Mouse (Mus musculus) liver, embryonic 14.5 days (tissue): ENCODE data around the gene Fbxo31. TPM values are rescaled to one million over a fixed set of nuclear protein-coding genes. Genes with fewer than 3 reads are reported as not detected.

Experiments
- ATAC-seq: fragments of 200-750 bp; cut with Nextera tagmentation; 2 replicates; pipeline ENCODE4 v1.8.0; 2017; ENCODE audit warnings: moderate number of reproducible peaks, mild to moderate bottlenecking, moderate library complexity; ENCODE audit not compliant: insufficient read depth
- DNase-seq, 3 experiments: peaks; one replicate each; pipeline ENCODE4 v3.0.0-alpha.2; 2012 to 2013; ENCODE audit warnings: low read depth in 3 of 3, low spot score in 3 of 3
- H3K27ac ChIP-seq: fragments of 300-500 bp; sonication (generic); 2 replicates; pipeline ENCODE4 v1.5.1; 2014; ENCODE audit warnings: moderate library complexity, mild to moderate bottlenecking, control low read depth, inconsistent platforms
- H3K27me3 ChIP-seq: fragments of 300-500 bp; sonication (generic); 2 replicates; pipeline ENCODE4 v1.6.1; 2014; ENCODE audit warnings: mild to moderate bottlenecking, low read length, moderate library complexity; ENCODE audit not compliant: control insufficient read depth, insufficient read depth
- H3K36me3 ChIP-seq: fragments of 300-500 bp; sonication (generic); replicated peaks from 2 replicates; pipeline ENCODE4 v1.6.1; 2014; ENCODE audit warnings: low read depth; ENCODE audit not compliant: control insufficient read depth, insufficient read depth
- H3K4me1 ChIP-seq, 2 experiments: fragments of 200-500 bp in 1 of 2; fragments of 300-500 bp in 1 of 2; sonication (generic) in 1 of 2; replicated peaks; 2 replicates each; pipeline ENCODE4 v1.6.1; 2012 to 2014; ENCODE audit warnings: antibody characterized with exemption in 1 of 2, inconsistent platforms in 1 of 2, low read length in 1 of 2; ENCODE audit not compliant: control insufficient read depth in 2 of 2, insufficient read depth in 2 of 2
- H3K4me2 ChIP-seq: fragments of 300-500 bp; sonication (generic); 2 replicates; pipeline ENCODE4 v1.6.1; 2014; ENCODE audit warnings: low read depth, mild to moderate bottlenecking, control low read depth, moderate library complexity
- H3K4me3 ChIP-seq, 2 experiments: fragments of 200-500 bp in 1 of 2; fragments of 300-500 bp in 1 of 2; sonication (generic) in 1 of 2; 2 replicates each; pipeline ENCODE4 v1.5.1; 2012 to 2014; ENCODE audit warnings: low read depth in 2 of 2, low read length in 2 of 2, mild to moderate bottlenecking in 2 of 2, control low read depth in 1 of 2, inconsistent platforms in 1 of 2, moderate library complexity in 1 of 2; ENCODE audit not compliant: insufficient read depth in 1 of 2
- H3K9ac ChIP-seq: fragments of 300-500 bp; sonication (generic); replicated peaks from 2 replicates; pipeline ENCODE4 v1.6.1; 2014; ENCODE audit warnings: mild to moderate bottlenecking, control low read depth, moderate library complexity
- H3K9me3 ChIP-seq: fragments of 300-500 bp; sonication (generic); 2 replicates; pipeline ENCODE4 v1.6.1; 2016; ENCODE audit warnings: low read length, mixed read lengths; ENCODE audit not compliant: control insufficient read depth
- CTCF ChIP-seq: IDR thresholded peaks from 2 replicates; pipeline ENCODE4 v1.5.1; 2016; ENCODE audit warnings: antibody characterized with exemption, low read depth, control low read depth
- EP300 ChIP-seq: IDR thresholded peaks from 2 replicates; pipeline ENCODE4 v1.6.1; 2016; ENCODE audit warnings: antibody characterized with exemption, low read depth
- WGBS: fragments of 180-500 bp; shearing (Covaris S2); extraction: QIAGEN DNeasy Blood & Tissue Kit; methylation state at CpG from one replicate; pipeline ENCODE4 v1.1.7; 2014; ENCODE audit not compliant: insufficient replicate concordance; 5-methylcytosine and 5-hydroxymethylcytosine counted together
- polyA plus RNA-seq, 2 experiments: library from polyadenylated mRNA; depleted of rRNA in 1 of 2; stranded (reverse) in 1 of 2; unstranded in 1 of 2; fragments of >200 nt; fragmentation: Nextera tagmentation in 1 of 2; extraction: Ambion mirVana in 1 of 2; gene quantifications; 2 replicates each; pipeline versions ENCODE4 v1.2.1 to v1.2.3; 2012 to 2014

Fbxo31 gene
- polyA plus RNA-seq, 2 experiments = 5.8 to 6.6 TPM

DNA sequence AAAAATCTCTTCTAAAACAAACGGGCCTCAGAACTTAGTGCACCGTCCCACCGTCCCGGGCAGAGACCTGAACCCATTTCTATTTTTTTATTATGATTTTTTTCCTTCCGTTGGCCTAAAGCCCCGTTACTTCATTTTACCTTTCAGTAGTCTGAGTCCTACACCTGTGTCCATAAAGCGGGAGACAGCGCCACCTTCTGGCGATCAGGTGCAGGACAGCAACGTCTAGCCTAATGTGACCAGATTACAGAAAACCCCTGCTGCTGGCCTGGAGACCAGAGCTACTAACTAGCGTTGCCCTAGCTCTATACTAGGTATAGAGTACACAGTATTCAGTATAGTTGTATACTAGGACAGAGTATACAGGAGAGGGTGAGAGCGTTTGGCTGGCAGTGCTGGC, 65.2 kb downstream of the Fbxo31 start:
- Histone ChIP-seq H3K4me1 (no peaks in the 10 kb centered on the region), H3K27me3 (no peaks in the 10 kb centered on the region), H3K27ac (no peak overlapping the region), H3K9ac (no peak overlapping the region), H3K4me3 (no peak overlapping the region), H3K4me2 (no peak overlapping the region), H3K9me3 (no peaks in the 10 kb centered on the region), H3K36me3 (no peaks in the 10 kb centered on the region)
- ATAC-seq (no peak), DNase-seq (peak; percentile 11 to 32 (median 17))
- WGBS = 6% methylated on average over 12 of the region's 12 CpGs
- TF ChIP-seq EP300 (no peak), CTCF (peak; percentile 85)

DNA sequence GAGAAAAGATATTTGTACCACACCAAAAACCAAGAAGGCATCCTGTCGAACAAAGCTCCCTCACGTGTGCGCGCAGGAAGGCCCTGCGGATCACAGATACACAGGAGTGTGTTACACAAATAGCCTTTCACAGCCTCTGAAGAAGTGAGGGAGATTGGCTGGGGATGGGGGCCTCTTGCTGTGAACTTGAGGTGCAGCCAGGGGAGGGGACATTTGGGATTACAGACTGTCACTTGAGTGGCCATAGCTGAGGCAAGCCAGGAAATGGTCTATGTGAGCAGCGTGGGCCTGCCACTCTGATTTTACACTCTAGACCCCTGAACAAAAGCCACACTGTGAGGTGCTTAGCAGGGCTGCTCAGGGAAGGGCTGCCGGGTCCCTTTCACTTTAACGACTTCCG, 66.9 kb downstream of the Fbxo31 start:
- no peak overlapping the region for H3K27ac ChIP-seq
- H3K27me3 ChIP-seq = no peaks in the 10 kb centered on the region
- no peak overlapping the region for H3K9ac ChIP-seq
- no peak for DNase-seq
- no peak overlapping the region for H3K4me3 ChIP-seq
- WGBS = 47% methylated on average over 9 of the region's 9 CpGs
- no peaks in the 10 kb centered on the region for H3K4me1 ChIP-seq
- no peaks in the 10 kb centered on the region for H3K9me3 ChIP-seq
- H3K4me2 ChIP-seq = no peak overlapping the region
- no peaks in the 10 kb centered on the region for H3K36me3 ChIP-seq
- no peak for ATAC-seq
- TF ChIP-seq EP300 = no peak
- TF ChIP-seq CTCF = no peak

Other genes starting within 250 kb of the Fbxo31 start
- gene 1700018B08Rik, start 34.5 kb downstream of the Fbxo31 start, polyA plus RNA-seq (2012; rRNA removed) = not detected in 2 replicates
- gene 1700018B08Rik, start 34.5 kb downstream of the Fbxo31 start, polyA plus RNA-seq (2014; fragmentation: Nextera tagmentation; extraction: Ambion mirVana) = not detected in 2 replicates
- 19.4 and 20.9 TPM in 2 replicates for gene Map1lc3b, start 11.6 kb upstream of the Fbxo31 start, polyA plus RNA-seq (2012; rRNA removed)
- 147 TPM in 2 replicates for gene Map1lc3b, start 11.6 kb upstream of the Fbxo31 start, polyA plus RNA-seq (2014; fragmentation: Nextera tagmentation; extraction: Ambion mirVana)
- gene Zcchc14, start 74.1 kb upstream of the Fbxo31 start, polyA plus RNA-seq (2012; rRNA removed) = 1.6 and 1.7 TPM in 2 replicates
- gene Zcchc14, start 74.1 kb upstream of the Fbxo31 start, polyA plus RNA-seq (2014; fragmentation: Nextera tagmentation; extraction: Ambion mirVana) = 1.3 and 1.5 TPM in 2 replicates
- 0.08 TPM in 1 of 2 replicates, not detected in the other for gene Jph3, start 150.8 kb upstream of the Fbxo31 start, polyA plus RNA-seq (2012; rRNA removed)
- 0.08 TPM in 1 of 2 replicates, not detected in the other for gene Jph3, start 150.8 kb upstream of the Fbxo31 start, polyA plus RNA-seq (2014; fragmentation: Nextera tagmentation; extraction: Ambion mirVana)